Mouse (Mus musculus): ENCODE results near the gene Vps26b.

GRCm38 (mm10) chr9:27075812-27076211 lies 45.9 kb upstream of the Vps26b start:
- TF ChIP-seq CTCF (IDR thresholded peaks at IDR 0.05; ENCODE audit: control insufficient read depth, insufficient read depth, insufficient read length) (no peak), MYOG (IDR thresholded peaks at IDR 0.05; ENCODE audit: control insufficient read depth, extremely low read depth, insufficient read length) (no peak), FOSL1 (IDR thresholded peaks at IDR 0.05; ENCODE audit: insufficient read depth, low read length, poor library complexity, severe bottlenecking) (no peak)

Data from C2C12 (cell line).